Mouse (Mus musculus) myocyte (in vitro differentiated cells): ENCODE results near the gene 1700074P13Rik.

Experiments used
- E2F4 ChIP-seq: IDR thresholded peaks from one replicate; pipeline ENCODE4 v1.6.1; 2011; ENCODE audit warnings: mild to moderate bottlenecking, control low read depth, moderate library complexity; ENCODE audit not compliant: insufficient read depth
- MAX ChIP-seq: IDR thresholded peaks from one replicate; pipeline ENCODE4 v1.6.1; 2011; ENCODE audit warnings: low read depth, mild to moderate bottlenecking, control low read depth
- MYOD1 ChIP-seq, 3 experiments: IDR thresholded peaks; one replicate each; pipeline ENCODE4 v1.6.1; 2011; ENCODE audit warnings: control low read depth in 2 of 3, low read depth in 2 of 3, mild to moderate bottlenecking in 2 of 3, moderate library complexity in 1 of 3; ENCODE audit not compliant: insufficient read length in 2 of 3, control insufficient read depth in 1 of 3
- MYOG ChIP-seq, 3 experiments: IDR thresholded peaks; one replicate each; pipeline ENCODE4 v1.6.1; 2011; ENCODE audit warnings: control low read depth in 2 of 3, low read depth in 2 of 3, mild to moderate bottlenecking in 2 of 3; ENCODE audit not compliant: insufficient read length in 2 of 3, control insufficient read depth in 1 of 3, insufficient read depth in 1 of 3
- POLR2A ChIP-seq: IDR thresholded peaks from one replicate; pipeline ENCODE4 v1.6.1; 2011; ENCODE audit warnings: low read depth, mild to moderate bottlenecking, control low read depth, moderate library complexity; ENCODE audit not compliant: insufficient read length
- POLR2AphosphoS2 ChIP-seq: IDR thresholded peaks from one replicate; pipeline ENCODE4 v1.6.1; 2011; ENCODE audit warnings: low read depth, control low read depth; ENCODE audit not compliant: insufficient read length
- REST ChIP-seq: IDR thresholded peaks from one replicate; pipeline ENCODE4 v1.6.1; 2011; ENCODE audit warnings: mild to moderate bottlenecking, control low read depth, moderate library complexity; ENCODE audit not compliant: insufficient read depth, insufficient read length
- SRF ChIP-seq: IDR thresholded peaks from one replicate; pipeline ENCODE4 v1.6.1; 2011; ENCODE audit warnings: low read depth; ENCODE audit not compliant: control insufficient read depth, insufficient read length
- TCF12 ChIP-seq: IDR thresholded peaks from one replicate; pipeline ENCODE4 v1.6.1; 2011; ENCODE audit warnings: mild to moderate bottlenecking, control low read depth; ENCODE audit not compliant: poor library complexity, insufficient read depth, severe bottlenecking
- USF1 ChIP-seq: IDR thresholded peaks from one replicate; pipeline ENCODE4 v1.6.1; 2011; ENCODE audit warnings: low read depth, mild to moderate bottlenecking, control low read depth, moderate library complexity

DNA sequence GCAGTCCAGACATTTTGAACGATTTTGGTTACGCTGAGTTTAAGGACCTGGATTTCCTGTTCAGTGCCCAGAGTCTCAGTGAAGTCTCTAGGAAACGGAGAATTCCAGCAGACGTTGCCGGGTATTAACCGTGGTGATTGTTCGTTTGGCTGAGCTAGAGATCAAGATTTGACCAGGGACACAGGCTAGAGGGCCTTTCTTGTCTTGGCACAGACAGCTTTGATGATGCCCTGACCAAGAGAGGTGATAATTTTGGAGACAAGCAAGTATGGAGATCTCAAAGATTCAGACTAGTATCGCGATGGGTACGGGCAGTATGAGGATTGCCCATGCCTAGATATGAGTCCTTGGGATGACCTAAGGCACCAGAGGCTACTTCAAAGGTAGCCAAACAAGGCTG, at the start of gene 1700074P13Rik:
- TF ChIP-seq SRF, result no peak
- no peak for TF ChIP-seq TCF12
- TF ChIP-seq MYOG (IDR thresholded peaks at IDR 0.05; ENCODE audit: control insufficient read depth in 1 of 3, insufficient read depth in 1 of 3, insufficient read length in 2 of 3, low read depth in 2 of 3), result no peak
- TF ChIP-seq POLR2A, result no peak
- TF ChIP-seq USF1, result no peak
- TF ChIP-seq POLR2AphosphoS2, result no peak
- no peak for TF ChIP-seq REST
- no peak for TF ChIP-seq MYOD1 (IDR thresholded peaks at IDR 0.05; ENCODE audit: control insufficient read depth in 1 of 3, insufficient read length in 2 of 3, low read depth in 2 of 3)
- no peak for TF ChIP-seq E2F4
- no peak for TF ChIP-seq MAX
